Mouse (Mus musculus) E14TG2a.4 (cell line): ENCODE results near the gene Plin2.
"Not testable (repeated sequence)": the region's sequence is repeated elsewhere in the genome, so short reads cannot be mapped to it uniquely, and the experiment has no call there.

Experiments used
- CTCF ChIP-seq: conservative IDR thresholded peaks from 2 replicates; pipeline ENCODE4 v1.5.1; 2014; ENCODE audit warnings: low read length
- NANOG ChIP-seq: IDR thresholded peaks from 2 replicates; pipeline ENCODE4 v1.6.1; 2014; ENCODE audit warnings: borderline replicate concordance, low read length, mixed read lengths
- POU5F1 ChIP-seq: IDR thresholded peaks from 2 replicates; pipeline ENCODE4 v1.6.1; 2014; ENCODE audit warnings: low read length, borderline replicate concordance

DNA sequence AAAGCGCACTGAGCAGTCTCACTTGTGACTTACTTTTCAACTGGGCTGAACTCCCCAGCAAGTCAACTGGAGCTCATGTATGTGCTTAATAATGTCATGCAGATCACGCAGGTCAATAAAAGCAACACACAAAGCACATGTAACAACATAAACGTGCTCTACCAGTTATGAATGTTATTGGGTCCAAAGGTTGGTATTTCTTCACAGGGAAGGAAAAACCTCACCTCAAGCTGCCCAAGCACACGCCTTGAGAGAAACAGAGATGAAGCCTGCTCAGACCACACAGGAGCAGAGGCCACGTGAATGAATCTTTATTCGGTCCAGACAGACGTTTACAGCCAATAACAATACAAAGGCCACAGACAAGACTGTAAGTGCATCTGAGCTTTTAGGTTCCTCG, 13.4 kb downstream of the Plin2 start:
- not testable (repeated sequence) for TF ChIP-seq CTCF, NANOG, POU5F1
